12 mouse cellular contexts compared by ENCODE assay signal in the genomic region with DNA sequence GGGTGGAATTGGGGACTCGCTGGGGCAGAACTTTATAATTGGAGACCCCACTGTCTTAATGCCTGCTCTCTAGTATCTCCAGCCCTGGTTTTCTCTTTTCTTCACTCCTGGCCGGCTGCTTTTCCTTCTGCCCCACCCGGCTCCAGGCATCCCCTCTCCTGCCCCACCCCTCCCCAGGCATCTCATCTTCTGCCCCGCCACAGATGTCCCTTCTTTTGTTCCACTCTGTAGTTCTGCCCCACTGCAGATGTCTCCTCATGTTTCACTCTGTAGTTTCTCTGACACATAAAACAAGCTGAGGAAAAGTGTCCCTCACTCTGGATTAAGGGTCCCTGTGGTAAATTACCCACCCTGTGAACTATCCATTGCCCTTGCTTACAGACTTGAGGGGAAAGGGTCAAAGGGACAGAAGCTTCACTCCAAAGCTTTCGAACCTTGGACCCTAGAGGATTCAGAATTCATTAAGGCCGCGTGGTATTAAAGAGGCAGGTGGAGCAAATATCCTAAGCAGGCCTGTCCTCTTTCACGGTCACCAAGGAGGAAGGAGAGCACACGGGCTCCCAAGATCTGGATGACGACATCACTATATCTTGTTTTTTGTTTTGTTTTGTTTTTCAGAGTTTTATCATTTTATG.
"Had no signal": no experiment of that assay in that cellular context is flagged by ENCODE, and none has a peak within 500 bp of the region (broad histone marks: within the 10 kb centered on the region; RNA-seq: fewer than 3 reads in every experiment).

No protein-coding gene starts in this region.

- H3K4me1 ChIP-seq: limb, embryonic 12.5 days; midbrain, embryonic 12.5 days; neural tube, embryonic 15.5 days had no signal

- H3K27ac ChIP-seq: left cerebral cortex, adult 2 months; limb, embryonic 12.5 days; liver, embryonic 14.5 days; midbrain, embryonic 12.5 days; neural tube, embryonic 15.5 days; stomach, postnatal 0 days had no signal

- H3K9me3 ChIP-seq: limb, embryonic 12.5 days; midbrain, embryonic 12.5 days; neural tube, embryonic 15.5 days had no signal

- H3K4me2 ChIP-seq: limb, embryonic 12.5 days; midbrain, embryonic 12.5 days; neural tube, embryonic 15.5 days had no signal

- DNase-seq: liver; lung, adult 18-20 months; right cerebral cortex, adult 18-20 months; thymus, postnatal 4 days had no signal

- H3K36me3 ChIP-seq: limb, embryonic 12.5 days; midbrain, embryonic 12.5 days; neural tube, embryonic 15.5 days had no signal

- H3K27me3 ChIP-seq: limb, embryonic 12.5 days; midbrain, embryonic 12.5 days; neural tube, embryonic 15.5 days had no signal

- H3K4me3 ChIP-seq: left cerebral cortex, adult 2 months; limb, embryonic 12.5 days; midbrain, embryonic 12.5 days; neural tube, embryonic 15.5 days had no signal

- ATAC-seq: intestine, embryonic 16.5 days; midbrain, embryonic 16.5 days had no signal

- H3K9ac ChIP-seq: limb, embryonic 12.5 days; liver, embryonic 14.5 days; midbrain, embryonic 12.5 days; neural tube, embryonic 15.5 days had no signal
